Mouse (Mus musculus): ENCODE data around the gene Gprasp1.
"Not testable (repeated sequence)": the region's sequence is repeated elsewhere in the genome, so short reads cannot be mapped to it uniquely, and the experiment has no call there.

Gene Gprasp1

GRCm38 (mm10) chrX:135742304-135743055 lies at the start of gene Gprasp1, which contains the start of gene Armcx5:
Gprasp1 (plus strand) TSS chrX:135742733.
Armcx5 (plus strand) TSS chrX:135742733.
- peak; percentile 69 for DNase-seq (ENCODE audit: extremely low spot score, low read depth, low spot score)

- DNase-seq (ENCODE audit: extremely low spot score, low read depth, low spot score), result no peak
Measured at GRCm38 (mm10) chrX:135693633-135694032, 48.9 kb upstream of the Gprasp1 start, which contains the start of gene Tcp11x2. Tcp11x2 (minus strand) TSS chrX:135693790.

- DNase-seq (ENCODE audit: extremely low spot score, low read depth, low spot score), result no peak
Measured at GRCm38 (mm10) chrX:135703111-135703510, 39.4 kb upstream of the Gprasp1 start.

GRCm38 (mm10) chrX:135704349-135704748 lies 38.2 kb upstream of the Gprasp1 start:
- DNase-seq (ENCODE audit: extremely low spot score, low read depth, low spot score), result no peak

- DNase-seq (ENCODE audit: extremely low spot score, low read depth, low spot score), result no peak
Measured at GRCm38 (mm10) chrX:135712845-135713244, 29.7 kb upstream of the Gprasp1 start.

- no peak for DNase-seq (ENCODE audit: extremely low spot score, low read depth, low spot score)
Measured at GRCm38 (mm10) chrX:135725161-135725560, 17.4 kb upstream of the Gprasp1 start, which contains the start of gene Tmsb15a. Tmsb15a (minus strand) TSS chrX:135725261.

GRCm38 (mm10) chrX:135738730-135739520 lies 3.6 kb upstream of the Gprasp1 start:
- no peak for DNase-seq (ENCODE audit: extremely low spot score, low read depth, low spot score)

- DNase-seq (ENCODE audit: extremely low spot score, low read depth, low spot score), result no peak
Measured at GRCm38 (mm10) chrX:135743056-135743355, 473 bp downstream of the Gprasp1 start.

GRCm38 (mm10) chrX:135745376-135745775 lies 2.8 kb downstream of the Gprasp1 start:
- DNase-seq (ENCODE audit: extremely low spot score, low read depth, low spot score), result not testable (repeated sequence)

- peak; percentile 53 for DNase-seq (ENCODE audit: extremely low spot score, low read depth, low spot score)
Measured at GRCm38 (mm10) chrX:135752832-135753231, 10.3 kb downstream of the Gprasp1 start.

GRCm38 (mm10) chrX:135761707-135762106 lies 19.2 kb downstream of the Gprasp1 start:
- no peak for DNase-seq (ENCODE audit: extremely low spot score, low read depth, low spot score)

- DNase-seq (ENCODE audit: extremely low spot score, low read depth, low spot score), result no peak
Measured at GRCm38 (mm10) chrX:135768043-135768548, 25.6 kb downstream of the Gprasp1 start.

- no peak for DNase-seq (ENCODE audit: extremely low spot score, low read depth, low spot score)
Measured at GRCm38 (mm10) chrX:135768565-135768964, 26.0 kb downstream of the Gprasp1 start.

GRCm38 (mm10) chrX:135791536-135791935 lies 49.0 kb downstream of the Gprasp1 start:
- no peak for DNase-seq (ENCODE audit: extremely low spot score, low read depth, low spot score)

GRCm38 (mm10) chrX:135792326-135792725 lies 49.8 kb downstream of the Gprasp1 start:
- no peak for DNase-seq (ENCODE audit: extremely low spot score, low read depth, low spot score)

GRCm38 (mm10) chrX:135795591-135796304 lies 53.2 kb downstream of the Gprasp1 start:
- DNase-seq (ENCODE audit: extremely low spot score, low read depth, low spot score), result peak; percentile 12

- not testable (repeated sequence) for DNase-seq (ENCODE audit: extremely low spot score, low read depth, low spot score)
Measured at GRCm38 (mm10) chrX:135796305-135797211, 54.0 kb downstream of the Gprasp1 start.

- peak; percentile 14 for DNase-seq (ENCODE audit: extremely low spot score, low read depth, low spot score)
Measured at GRCm38 (mm10) chrX:135797212-135797644, 54.7 kb downstream of the Gprasp1 start, which contains the start of gene Bhlhb9. Bhlhb9 (plus strand) TSS chrX:135797594.

- no peak for DNase-seq (ENCODE audit: extremely low spot score, low read depth, low spot score)
Measured at GRCm38 (mm10) chrX:135804149-135804548, 61.6 kb downstream of the Gprasp1 start.

GRCm38 (mm10) chrX:135805780-135806179 lies 63.2 kb downstream of the Gprasp1 start:
- DNase-seq (ENCODE audit: extremely low spot score, low read depth, low spot score), result peak; percentile 33
